Mouse (Mus musculus): ENCODE data around the gene Rhbdf1.

DNA sequence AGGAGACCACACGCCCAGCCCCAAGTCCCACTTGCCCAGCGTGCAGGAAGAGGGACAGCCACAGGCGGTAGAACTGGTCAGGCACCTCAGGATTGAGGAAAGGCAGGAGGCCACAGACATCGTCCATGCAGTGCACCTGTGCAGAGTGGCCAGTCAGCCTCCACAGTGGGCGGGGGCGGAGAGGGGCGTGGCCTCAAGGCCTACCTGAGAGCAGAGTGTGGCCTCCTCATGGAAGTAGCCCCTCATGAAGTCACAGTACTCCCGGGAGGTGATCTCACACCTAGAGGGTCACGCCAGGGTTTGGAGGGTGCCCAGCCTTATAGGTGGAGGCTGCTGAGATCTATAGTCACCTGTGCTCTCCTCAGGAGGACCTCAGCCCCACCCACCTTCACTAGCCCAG lies 11.5 kb downstream of the Rhbdf1 start:
- TF ChIP-seq CTCF (IDR thresholded peaks at IDR 0.05; ENCODE audit: control insufficient read depth, insufficient read depth, insufficient read length) (no peak), MYOD1 (IDR thresholded peaks at IDR 0.05; ENCODE audit: control insufficient read depth, insufficient read length, low read depth) (no peak), USF1 (IDR thresholded peaks at IDR 0.05; ENCODE audit: low read depth) (no peak), MYOG (IDR thresholded peaks at IDR 0.05; ENCODE audit: control insufficient read depth, extremely low read depth, insufficient read length) (no peak)
